Mouse (Mus musculus): Measurements from ENCODE around the gene Me1. TPM values are rescaled to one million over a fixed set of nuclear protein-coding genes. Genes with fewer than 3 reads are reported as not detected.

The Me1 gene
- polyA plus RNA-seq, 2 experiments: 21.1 to 23.5 TPM

DNA sequence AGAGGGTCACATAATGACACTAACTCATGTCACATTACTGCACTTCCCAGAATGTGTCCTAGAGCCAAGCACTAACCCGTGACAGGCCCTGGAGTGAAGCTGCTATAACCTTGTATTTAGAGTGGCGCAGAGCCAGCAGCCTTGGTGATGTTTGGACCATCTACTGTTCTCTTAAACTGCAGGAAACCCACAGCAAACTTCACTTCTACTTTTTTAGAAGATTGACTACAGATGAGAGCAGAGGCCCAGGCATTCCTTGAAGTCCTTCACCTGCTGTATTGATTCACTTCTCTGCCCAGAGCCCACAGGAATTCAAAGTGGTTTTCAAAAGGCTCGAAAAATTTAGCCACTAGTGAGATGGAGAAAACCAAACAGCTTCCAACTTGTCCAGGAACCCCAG lies 135.2 kb downstream of the Me1 start:
- Histone ChIP-seq H3K9ac (ENCODE audit: low read depth, low read length, severe bottlenecking) (no peak overlapping the region), H3K27ac (replicated peaks; ENCODE audit: low read depth, low read length) (no peak overlapping the region), H3K27me3 (ENCODE audit: control insufficient read depth, insufficient read depth, low read length) (no peaks in the 10 kb centered on the region), H3K9me3 (ENCODE audit: control insufficient read depth, low read length) (no peaks in the 10 kb centered on the region), H3K4me2 (replicated peaks; ENCODE audit: low read depth, low read length, severe bottlenecking) (no peak overlapping the region), H3K36me3 (ENCODE audit: control insufficient read depth, insufficient read depth, low read length) (peaks cover 89% of the 10 kb centered on the region), H3K4me3 (replicated peaks; ENCODE audit: low read length) (no peak overlapping the region), H3K4me1 (ENCODE audit: control insufficient read depth, insufficient read depth, low read length) (no peaks in the 10 kb centered on the region)
- ATAC-seq (ENCODE audit: low FRiP score, low read depth) (no peak), DNase-seq (ENCODE audit: low spot score) (peak; percentile 4)
- no peak for TF ChIP-seq POLR2A (IDR thresholded peaks at IDR 0.05; ENCODE audit: borderline replicate concordance, extremely low read depth, insufficient read depth, insufficient read length)
- WGBS: 81% methylated on average over 3 of the region's 3 CpGs

DNA sequence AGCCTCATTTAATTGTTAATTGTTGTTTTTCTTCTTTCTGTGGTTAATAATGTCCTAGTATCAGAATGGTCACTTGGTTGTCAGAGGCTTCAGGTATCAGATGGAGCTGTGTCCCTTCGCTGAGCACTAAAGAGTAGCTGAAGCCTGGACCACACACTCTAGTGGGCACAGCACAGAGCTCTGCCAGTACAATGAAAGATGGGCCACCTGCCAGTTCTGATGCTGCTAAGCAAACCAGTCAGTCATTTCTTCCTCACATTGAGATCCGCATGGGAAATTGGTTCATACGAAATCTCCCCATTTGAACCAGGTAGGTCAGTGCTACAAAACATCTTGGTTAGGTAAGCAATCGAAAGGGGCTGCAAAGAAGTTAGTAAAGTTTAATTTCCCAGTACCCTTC lies 141.1 kb downstream of the Me1 start:
- Histone ChIP-seq H3K36me3 (ENCODE audit: control insufficient read depth, insufficient read depth, low read length) (peaks cover 75% of the 10 kb centered on the region), H3K4me1 (ENCODE audit: control insufficient read depth, insufficient read depth, low read length) (no peaks in the 10 kb centered on the region), H3K4me2 (replicated peaks; ENCODE audit: low read depth, low read length, severe bottlenecking) (no peak overlapping the region), H3K9me3 (ENCODE audit: control insufficient read depth, low read length) (no peaks in the 10 kb centered on the region), H3K4me3 (replicated peaks; ENCODE audit: low read length) (no peak overlapping the region), H3K27ac (replicated peaks; ENCODE audit: low read depth, low read length) (no peak overlapping the region), H3K27me3 (ENCODE audit: control insufficient read depth, insufficient read depth, low read length) (no peaks in the 10 kb centered on the region), H3K9ac (ENCODE audit: low read depth, low read length, severe bottlenecking) (no peak overlapping the region)
- TF ChIP-seq POLR2A (IDR thresholded peaks at IDR 0.05; ENCODE audit: borderline replicate concordance, extremely low read depth, insufficient read depth, insufficient read length): no peak
- 90% methylated on average over 4 of the region's 4 CpGs for WGBS
- ATAC-seq (ENCODE audit: low FRiP score, low read depth) (no peak), DNase-seq (ENCODE audit: low spot score) (no peak)

DNA sequence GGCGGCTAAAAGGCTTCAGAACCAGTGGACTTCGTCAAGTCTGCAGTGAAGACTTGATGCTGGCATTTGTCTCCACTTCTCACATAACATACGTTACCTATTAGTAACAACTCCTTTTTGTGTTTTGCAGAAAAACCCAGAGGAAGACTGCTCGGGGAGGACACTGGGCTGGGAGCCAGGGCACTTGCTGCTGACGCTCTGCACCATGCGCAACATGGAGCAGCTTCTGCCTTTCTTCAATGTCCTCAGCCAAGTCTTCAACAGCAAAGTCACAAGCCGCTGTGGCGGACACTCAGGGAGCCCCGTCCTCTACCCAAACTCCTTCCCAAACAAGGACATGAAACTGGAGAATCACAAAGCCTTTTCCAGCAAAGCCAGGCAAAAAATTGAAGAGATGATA lies 141.9 kb downstream of the Me1 start:
- no peaks in the 10 kb centered on the region for H3K27me3 ChIP-seq (ENCODE audit: control insufficient read depth, insufficient read depth, low read length)
- ATAC-seq (ENCODE audit: low FRiP score, low read depth): no peak
- 85% methylated on average over 9 of the region's 9 CpGs for WGBS
- peaks cover 73% of the 10 kb centered on the region for H3K36me3 ChIP-seq (ENCODE audit: control insufficient read depth, insufficient read depth, low read length)
- H3K4me3 ChIP-seq (replicated peaks; ENCODE audit: low read length): no peak overlapping the region
- DNase-seq (ENCODE audit: low spot score): no peak
- H3K9ac ChIP-seq (ENCODE audit: low read depth, low read length, severe bottlenecking): no peak overlapping the region
- H3K9me3 ChIP-seq (ENCODE audit: control insufficient read depth, low read length): no peaks in the 10 kb centered on the region
- no peak overlapping the region for H3K27ac ChIP-seq (replicated peaks; ENCODE audit: low read depth, low read length)
- no peak for TF ChIP-seq POLR2A (IDR thresholded peaks at IDR 0.05; ENCODE audit: borderline replicate concordance, extremely low read depth, insufficient read depth, insufficient read length)
- no peak overlapping the region for H3K4me2 ChIP-seq (replicated peaks; ENCODE audit: low read depth, low read length, severe bottlenecking)
- no peaks in the 10 kb centered on the region for H3K4me1 ChIP-seq (ENCODE audit: control insufficient read depth, insufficient read depth, low read length)

DNA sequence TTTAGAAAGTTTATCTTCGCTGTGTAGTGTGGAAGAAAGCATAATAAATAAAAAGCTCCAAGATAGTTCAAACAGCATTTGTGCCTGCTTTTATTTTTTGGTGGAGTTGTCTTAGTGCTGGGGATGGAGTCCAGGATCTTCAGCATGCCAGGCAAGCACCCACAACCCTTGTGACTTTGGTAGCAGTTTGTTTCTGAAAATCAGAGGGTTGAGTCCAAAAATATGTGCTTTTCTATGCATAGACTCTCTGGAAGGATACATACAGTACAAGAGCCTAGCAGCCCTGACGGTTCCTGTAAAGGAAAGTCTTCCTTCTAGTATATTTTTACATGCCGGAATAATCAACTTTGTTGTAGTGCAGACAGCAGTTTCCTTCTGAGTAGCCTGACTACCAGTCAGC lies 145.0 kb downstream of the Me1 start:
- ATAC-seq (ENCODE audit: low FRiP score, low read depth): no peak
- Histone ChIP-seq H3K36me3 (ENCODE audit: control insufficient read depth, insufficient read depth, low read length) (peaks cover 69% of the 10 kb centered on the region), H3K9me3 (ENCODE audit: control insufficient read depth, low read length) (no peaks in the 10 kb centered on the region), H3K4me3 (replicated peaks; ENCODE audit: low read length) (no peak overlapping the region), H3K27ac (replicated peaks; ENCODE audit: low read depth, low read length) (no peak overlapping the region), H3K27me3 (ENCODE audit: control insufficient read depth, insufficient read depth, low read length) (no peaks in the 10 kb centered on the region), H3K4me2 (replicated peaks; ENCODE audit: low read depth, low read length, severe bottlenecking) (no peak overlapping the region), H3K9ac (ENCODE audit: low read depth, low read length, severe bottlenecking) (no peak overlapping the region), H3K4me1 (ENCODE audit: control insufficient read depth, insufficient read depth, low read length) (no peaks in the 10 kb centered on the region)
- 92% methylated on average over 3 of the region's 3 CpGs for WGBS
- DNase-seq (ENCODE audit: low spot score): no peak
- no peak for TF ChIP-seq POLR2A (IDR thresholded peaks at IDR 0.05; ENCODE audit: borderline replicate concordance, extremely low read depth, insufficient read depth, insufficient read length)

DNA sequence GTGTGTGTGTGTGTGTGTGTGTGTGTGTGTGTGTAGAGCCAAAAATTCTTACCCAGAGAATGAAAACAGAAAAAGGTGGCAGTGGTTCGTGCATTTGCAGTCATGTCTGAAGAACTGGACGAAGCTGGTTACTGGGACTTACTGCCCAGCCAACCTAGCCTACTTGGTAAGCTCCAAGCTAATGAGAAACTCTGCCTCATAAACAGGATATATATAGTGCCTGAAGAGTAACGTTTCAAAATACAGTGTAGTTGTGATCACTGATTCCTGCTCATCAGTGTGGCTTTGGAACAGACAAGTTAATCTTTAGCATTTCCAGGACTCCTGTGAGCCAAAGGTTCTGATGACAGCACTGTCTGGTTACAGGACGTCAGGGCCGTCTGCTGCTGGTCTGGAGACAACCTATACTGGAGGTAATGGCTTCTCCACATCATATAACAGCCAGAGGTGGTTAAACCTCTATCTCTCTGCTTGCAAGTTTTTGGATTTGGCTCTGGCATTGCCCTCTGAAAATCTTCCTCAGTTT lies 146.1 kb downstream of the Me1 start:
- no peaks in the 10 kb centered on the region for H3K27me3 ChIP-seq (ENCODE audit: control insufficient read depth, insufficient read depth, low read length)
- H3K4me2 ChIP-seq (replicated peaks; ENCODE audit: low read depth, low read length, severe bottlenecking): no peak overlapping the region
- 84% methylated on average over 5 of the region's 5 CpGs for WGBS
- no peak for ATAC-seq (ENCODE audit: low FRiP score, low read depth)
- peaks cover 65% of the 10 kb centered on the region for H3K36me3 ChIP-seq (ENCODE audit: control insufficient read depth, insufficient read depth, low read length)
- H3K9me3 ChIP-seq (ENCODE audit: control insufficient read depth, low read length): no peaks in the 10 kb centered on the region
- no peak for DNase-seq (ENCODE audit: low spot score)
- H3K4me3 ChIP-seq (replicated peaks; ENCODE audit: low read length): no peak overlapping the region
- H3K9ac ChIP-seq (ENCODE audit: low read depth, low read length, severe bottlenecking): no peak overlapping the region
- no peak for TF ChIP-seq POLR2A (IDR thresholded peaks at IDR 0.05; ENCODE audit: borderline replicate concordance, extremely low read depth, insufficient read depth, insufficient read length)
- no peaks in the 10 kb centered on the region for H3K4me1 ChIP-seq (ENCODE audit: control insufficient read depth, insufficient read depth, low read length)
- no peak overlapping the region for H3K27ac ChIP-seq (replicated peaks; ENCODE audit: low read depth, low read length)

DNA sequence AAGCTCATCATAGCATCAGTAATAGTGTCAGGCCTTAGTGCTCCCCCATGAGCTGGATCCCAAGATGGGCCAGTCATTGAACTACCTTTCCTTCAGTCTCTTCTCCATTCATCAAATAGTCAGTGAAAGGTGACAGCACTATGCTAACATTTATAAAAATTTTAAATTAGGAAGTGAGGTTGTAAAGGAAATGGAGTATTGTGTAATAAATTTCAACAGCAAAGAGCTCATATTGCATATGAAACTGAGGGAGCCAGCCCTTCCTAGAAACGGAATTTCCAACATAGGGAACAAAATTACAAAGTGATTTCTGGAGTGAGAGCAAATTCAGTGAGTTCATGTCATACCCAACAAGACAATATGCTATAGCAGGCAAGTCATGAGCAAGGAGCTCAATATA lies 151.2 kb downstream of the Me1 start:
- WGBS: 72% methylated on average over 1 of the region's 1 CpGs
- no peaks in the 10 kb centered on the region for H3K9me3 ChIP-seq (ENCODE audit: control insufficient read depth, low read length)
- H3K27ac ChIP-seq (replicated peaks; ENCODE audit: low read depth, low read length): no peak overlapping the region
- DNase-seq (ENCODE audit: low spot score): no peak
- H3K36me3 ChIP-seq (ENCODE audit: control insufficient read depth, insufficient read depth, low read length): peaks cover 61% of the 10 kb centered on the region
- no peak for ATAC-seq (ENCODE audit: low FRiP score, low read depth)
- no peaks in the 10 kb centered on the region for H3K4me1 ChIP-seq (ENCODE audit: control insufficient read depth, insufficient read depth, low read length)
- H3K27me3 ChIP-seq (ENCODE audit: control insufficient read depth, insufficient read depth, low read length): no peaks in the 10 kb centered on the region
- H3K9ac ChIP-seq (ENCODE audit: low read depth, low read length, severe bottlenecking): no peak overlapping the region
- TF ChIP-seq POLR2A (IDR thresholded peaks at IDR 0.05; ENCODE audit: borderline replicate concordance, extremely low read depth, insufficient read depth, insufficient read length): no peak
- H3K4me3 ChIP-seq (replicated peaks; ENCODE audit: low read length): no peak overlapping the region
- no peak overlapping the region for H3K4me2 ChIP-seq (replicated peaks; ENCODE audit: low read depth, low read length, severe bottlenecking)

Measured in limb, embryonic 14.5 days (tissue).